Mouse (Mus musculus) embryo, embryonic 11 days (tissue): ENCODE measurements around the gene Riox2.
"Not testable (repeated sequence)": the region's sequence is repeated elsewhere in the genome, so short reads cannot be mapped to it uniquely, and the experiment has no call there.

Source experiments
- DNase-seq: peaks from one replicate; pipeline ENCODE4 v3.0.0-alpha.2; 2015

Gene Riox2

DNA sequence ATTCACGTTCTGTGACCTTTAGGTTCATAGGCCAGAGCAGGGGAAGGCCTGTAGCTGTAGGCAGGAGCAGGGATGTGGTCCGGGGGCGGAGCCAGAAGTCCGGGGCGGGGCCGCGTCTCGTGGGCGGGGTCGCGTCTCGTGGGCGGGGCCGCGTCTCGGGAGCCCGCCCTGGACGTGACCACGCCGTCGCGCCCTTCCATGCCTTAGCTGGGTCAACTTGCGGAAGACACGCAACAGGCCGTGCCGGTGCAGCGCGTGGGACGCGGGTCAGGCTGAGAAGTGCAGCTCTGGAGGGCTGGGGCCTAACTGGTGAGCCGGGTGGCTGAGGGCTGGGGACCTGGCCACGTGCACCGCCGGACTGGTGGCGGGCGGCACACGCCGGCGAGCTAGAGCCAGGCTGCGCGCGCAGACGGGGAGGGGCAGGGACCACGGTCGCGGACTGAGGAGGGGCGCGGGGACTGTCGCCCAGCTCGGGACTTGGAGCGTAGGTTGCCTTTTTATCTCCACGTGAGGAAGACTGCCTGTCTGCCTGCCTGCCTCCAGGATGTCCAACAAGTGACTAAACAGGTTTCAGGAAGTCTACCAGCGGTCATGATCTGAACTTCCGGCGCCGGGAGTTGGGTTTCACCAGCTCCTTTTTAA lies at the start of gene Riox2:
Gene Riox2, plus strand, starts transcription at position 139 of the 642 bp plus-strand sequence.
- DNase-seq = peak; percentile 91

DNA sequence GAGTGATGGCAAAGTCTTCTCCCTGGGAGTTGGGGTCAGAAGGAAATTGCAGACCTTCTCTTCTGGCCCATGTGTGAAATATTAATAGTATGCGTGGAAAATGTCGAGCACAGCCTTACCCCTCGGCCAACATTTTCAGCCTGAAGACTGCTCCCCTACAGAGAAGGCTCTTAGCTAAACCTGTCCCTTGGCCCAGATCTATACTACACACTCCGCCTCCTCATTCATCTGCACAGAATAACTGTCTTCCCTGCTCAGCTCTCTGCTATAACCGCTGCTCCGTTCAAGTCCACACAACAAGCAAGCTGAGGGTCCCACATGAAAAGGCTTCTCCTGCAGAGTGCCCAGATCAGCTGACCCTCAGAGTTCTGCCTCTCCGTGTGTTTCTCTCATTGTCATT lies 43.6 kb upstream of the Riox2 start:
- DNase-seq = no peak

DNA sequence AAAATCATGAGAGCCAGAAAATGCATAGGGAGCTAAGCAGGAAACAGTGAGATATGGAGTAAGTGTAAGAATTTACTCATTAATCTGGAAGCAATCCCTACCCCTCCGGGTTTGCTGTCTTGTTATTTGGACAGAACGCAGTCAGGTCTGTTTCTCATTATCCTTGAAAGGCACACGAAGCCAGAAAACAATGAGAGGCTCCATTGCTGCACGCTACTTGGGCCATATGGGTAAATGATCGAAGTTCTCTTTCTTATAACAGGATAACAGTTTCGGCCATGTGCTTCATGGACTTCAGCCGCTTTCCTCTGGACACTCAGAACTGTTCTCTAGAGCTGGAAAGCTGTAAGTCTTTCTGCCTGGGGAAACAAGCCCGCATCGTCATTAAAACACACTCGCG lies 38.4 kb upstream of the Riox2 start:
- DNase-seq = peak; percentile 54

DNA sequence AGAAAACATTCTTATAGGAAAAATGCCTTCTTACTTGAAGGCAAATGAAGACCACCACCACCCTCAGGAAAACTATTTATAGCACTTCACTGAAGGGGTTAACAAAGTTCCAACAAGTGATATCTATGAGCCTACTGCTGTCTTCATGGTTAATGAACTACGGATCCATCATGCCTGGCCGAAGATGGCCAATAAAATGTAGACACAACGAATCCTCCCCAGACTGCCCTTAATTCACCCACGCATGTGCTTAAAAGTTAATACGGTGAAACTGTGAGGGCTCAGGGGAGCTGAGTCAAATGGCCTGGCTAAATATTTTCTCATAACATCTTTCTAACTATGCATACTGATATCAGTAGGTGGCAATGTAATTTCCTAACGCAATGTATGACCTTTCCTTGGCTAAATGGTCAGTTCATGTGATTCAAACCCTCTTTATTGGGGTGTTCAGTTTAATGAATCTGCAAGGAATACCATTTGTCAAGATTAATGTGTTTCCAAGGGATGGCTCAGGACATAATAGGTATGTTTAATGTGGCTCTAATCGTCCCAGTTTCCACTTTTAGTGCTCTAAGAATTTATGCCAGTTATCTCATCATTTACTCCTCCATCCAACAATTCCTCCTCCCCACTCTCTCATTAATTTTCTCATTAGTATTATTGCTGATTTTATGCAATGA lies 26.6 kb upstream of the Riox2 start:
- DNase-seq = no peak

DNA sequence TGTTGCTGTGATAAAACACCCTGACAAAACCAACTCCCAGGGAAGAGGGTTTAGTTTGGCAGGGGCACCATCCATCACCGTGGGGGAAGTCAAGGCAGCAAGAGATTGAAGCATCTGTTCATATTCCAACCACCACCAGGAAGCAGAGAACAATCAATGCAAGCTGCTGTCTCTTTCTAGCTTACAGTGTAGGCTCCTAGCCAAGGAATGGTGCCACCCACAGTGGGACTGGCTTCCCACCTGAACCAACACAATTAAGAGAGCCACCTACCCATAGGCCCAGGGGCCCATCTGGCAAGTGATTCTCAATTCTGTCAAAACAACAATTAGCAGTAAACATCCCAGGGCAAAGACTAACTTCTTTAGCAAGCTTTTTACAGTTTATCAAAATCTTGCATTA lies 23.4 kb upstream of the Riox2 start:
- no peak for DNase-seq

DNA sequence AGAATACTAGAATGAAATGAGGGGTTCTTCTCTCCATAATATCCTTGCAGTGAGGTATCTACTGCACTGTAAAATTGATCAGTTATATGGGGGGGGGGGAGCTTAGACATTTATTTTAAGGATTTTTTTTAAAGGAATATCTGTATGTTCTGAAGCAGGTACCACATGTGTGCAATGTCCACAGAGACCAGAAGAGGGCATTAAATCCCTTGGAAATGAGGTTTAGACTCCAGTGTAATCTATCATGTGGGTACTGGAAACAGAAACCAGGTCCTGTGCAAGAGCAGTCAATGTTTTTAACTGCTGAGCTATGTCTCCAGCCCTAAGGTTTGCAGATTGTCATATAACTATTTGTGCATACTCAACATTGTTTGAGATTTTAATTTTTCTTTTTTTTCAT lies 22.5 kb upstream of the Riox2 start:
- DNase-seq = no peak

DNA sequence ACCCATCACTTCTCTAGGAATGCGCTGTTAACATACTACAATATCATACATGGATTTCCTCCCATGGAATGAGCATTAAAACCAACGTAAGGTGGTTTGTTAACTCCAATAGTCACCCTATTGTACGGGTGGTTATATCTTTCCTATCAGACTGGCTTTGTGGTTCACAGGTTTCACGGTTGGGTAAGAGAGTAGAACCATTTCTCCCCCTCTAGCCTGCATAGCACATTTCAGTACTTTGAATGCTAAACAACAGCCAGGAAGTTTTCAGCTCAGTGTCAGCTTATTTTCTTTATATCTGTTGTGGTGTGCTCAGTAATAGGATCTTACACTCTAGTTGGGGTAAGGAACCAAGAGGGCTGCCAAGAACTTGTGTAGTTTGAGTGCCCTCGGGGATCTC lies 19.8 kb upstream of the Riox2 start:
- no peak for DNase-seq

DNA sequence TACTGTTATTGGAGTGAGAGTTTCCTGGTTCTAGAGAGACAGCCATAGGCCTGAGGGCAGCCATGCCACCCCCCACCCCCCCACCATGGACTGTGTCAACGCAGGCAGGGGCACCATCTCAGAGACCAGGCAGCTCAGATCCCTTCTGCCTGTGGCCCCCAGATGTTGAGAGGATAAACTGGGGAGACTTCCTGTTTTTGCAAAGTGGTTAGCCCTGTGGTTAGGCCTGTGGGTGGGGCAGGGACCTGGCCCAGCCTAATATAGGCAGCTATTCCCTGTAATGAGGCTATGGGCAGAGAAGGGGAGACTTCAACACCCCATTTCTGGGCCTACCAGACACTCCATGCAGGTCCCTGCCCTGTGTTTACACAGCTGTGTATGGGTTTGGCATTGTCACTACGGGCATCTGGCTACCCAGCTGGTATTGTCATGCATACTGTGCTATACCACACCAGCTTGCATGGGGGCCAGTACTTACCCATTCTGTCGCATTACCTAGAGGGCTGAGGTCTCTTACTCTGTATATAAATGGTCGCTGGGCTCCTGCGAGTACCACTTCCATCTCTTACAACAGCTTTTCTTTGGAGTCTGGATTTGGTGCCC lies 12.2 kb upstream of the Riox2 start:
- DNase-seq = not testable (repeated sequence)

DNA sequence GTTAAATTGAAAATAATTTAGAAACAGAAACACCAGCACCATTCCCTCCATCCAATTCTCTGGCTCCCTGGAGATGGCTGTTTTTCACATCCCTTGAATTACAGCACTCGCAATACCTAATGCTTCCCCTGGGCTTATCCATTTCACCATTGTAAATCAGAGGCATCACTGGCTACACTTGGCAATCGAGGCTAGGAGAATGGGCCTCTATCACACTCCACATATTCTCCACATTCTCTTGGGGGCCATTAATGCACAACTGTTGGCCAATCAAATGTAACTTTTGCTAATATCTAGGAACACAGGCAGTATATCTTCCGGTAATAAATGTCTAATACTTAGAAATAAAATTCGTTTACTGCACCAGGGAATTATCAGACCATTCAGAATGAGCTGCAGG lies 8.0 kb upstream of the Riox2 start:
- DNase-seq = no peak

DNA sequence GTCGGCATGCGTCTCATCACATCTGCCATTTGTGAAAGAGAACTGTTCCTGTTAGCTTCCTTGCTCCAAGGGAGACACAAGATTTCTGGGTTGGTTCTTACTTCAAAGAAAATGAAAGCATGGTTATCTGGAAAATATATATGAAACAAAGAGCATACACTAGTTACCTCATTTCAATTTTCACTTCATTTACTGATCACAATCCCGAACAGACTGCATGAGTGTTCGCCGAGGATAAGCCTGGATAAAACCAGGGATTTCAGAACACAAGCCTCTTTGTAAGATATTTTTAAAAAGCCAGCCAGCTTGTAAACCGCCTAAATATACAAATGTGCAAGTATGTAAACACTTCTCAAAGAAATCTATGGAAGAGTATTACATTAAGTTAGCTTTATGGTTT lies 7.6 kb upstream of the Riox2 start:
- no peak for DNase-seq

DNA sequence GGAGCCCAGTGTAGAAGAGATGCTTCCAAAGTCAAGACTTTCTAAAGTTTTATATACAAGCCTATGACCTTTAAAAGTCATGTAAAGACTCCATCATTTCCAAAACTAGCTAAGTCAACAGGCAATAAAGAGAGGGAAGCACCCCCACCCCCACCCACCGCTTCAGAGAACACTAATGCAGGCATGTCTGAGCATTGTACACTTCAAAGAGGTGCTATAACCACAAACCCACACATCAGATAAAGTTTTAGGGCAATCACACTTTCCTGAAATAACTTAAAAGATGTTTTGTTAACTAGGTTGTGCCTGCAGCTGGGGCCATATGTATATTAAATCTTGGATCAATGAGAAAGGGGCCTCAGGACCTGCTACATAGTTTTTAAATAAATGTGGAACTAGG lies 1.7 kb upstream of the Riox2 start:
- no peak for DNase-seq

DNA sequence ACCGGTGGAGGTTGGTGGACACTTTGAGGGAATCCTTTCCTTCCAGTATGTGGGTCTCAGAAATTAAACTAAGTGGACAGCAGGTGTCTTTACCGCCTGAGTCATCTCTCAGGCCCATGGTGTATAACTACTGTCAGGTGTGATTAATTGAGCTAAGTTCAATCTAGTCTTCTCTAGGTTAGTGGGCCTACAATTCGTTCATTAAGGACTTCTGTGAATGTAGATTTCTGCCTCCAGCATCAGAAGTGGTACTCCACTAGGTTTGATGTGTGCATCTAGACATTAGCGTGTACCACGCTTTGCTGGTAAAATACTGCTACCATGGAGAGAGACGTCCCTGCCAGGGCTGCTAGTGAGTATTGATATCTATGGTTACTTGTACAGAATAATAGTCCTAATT lies 971 bp downstream of the Riox2 start:
- DNase-seq = no peak

DNA sequence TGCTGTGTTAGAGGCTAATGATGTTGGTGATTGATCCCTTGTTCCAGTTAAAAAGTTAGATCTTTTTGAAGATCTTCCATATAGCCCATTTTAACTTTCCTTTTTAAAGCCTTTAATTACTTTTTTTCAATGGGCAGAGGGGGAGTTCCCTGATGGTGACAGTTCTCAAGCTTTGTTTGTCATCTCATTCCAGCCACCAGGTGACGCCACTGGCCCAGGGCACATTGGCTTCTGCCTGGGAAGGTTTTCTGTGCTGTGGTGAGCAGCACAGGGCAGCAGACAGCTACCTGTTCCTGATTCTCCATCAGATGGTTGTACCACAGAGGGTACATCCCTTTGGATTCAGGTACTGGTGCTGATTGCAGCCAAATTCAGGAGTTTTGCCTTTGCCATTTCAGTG lies 3.2 kb downstream of the Riox2 start:
- peak; percentile 65 for DNase-seq

DNA sequence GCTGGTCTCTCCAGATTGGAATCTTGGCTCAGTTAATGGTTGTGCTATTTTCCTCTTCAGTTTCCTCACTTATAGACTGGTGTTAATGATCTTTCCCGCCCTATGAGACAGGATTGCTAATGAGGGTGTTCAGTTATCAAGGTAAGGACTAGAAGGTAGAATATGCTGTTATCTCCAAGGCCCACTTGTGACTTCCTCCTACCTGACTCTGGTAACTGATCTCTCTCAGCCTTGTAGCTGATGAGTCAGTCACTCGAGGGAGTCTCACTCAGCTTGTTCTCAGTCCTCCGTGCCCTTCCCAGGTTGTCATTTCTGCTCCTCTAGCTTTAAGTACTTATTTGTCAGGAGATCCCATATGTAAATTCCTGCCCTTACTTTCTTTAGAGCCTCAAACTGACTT lies 6.4 kb downstream of the Riox2 start:
- no peak for DNase-seq

DNA sequence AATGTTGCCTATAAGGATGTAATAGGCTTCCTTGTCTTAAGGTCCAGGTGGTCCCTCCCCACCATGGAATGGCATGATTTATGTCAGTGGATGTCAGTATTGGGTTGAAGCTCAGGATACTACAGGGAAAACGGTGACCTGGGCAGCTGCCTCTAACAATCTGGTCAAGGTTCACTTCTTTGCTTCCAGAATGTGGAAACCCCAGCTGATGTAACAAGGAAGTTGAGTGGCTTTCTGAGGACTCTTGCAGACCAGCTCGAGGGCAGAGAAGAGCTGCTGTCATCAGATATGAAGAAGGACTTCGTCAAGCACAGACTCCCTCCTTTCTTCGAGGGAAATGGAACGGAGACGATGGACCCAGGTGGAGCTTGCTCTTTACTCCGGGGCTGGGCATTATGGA lies 15.7 kb downstream of the Riox2 start:
- no peak for DNase-seq

DNA sequence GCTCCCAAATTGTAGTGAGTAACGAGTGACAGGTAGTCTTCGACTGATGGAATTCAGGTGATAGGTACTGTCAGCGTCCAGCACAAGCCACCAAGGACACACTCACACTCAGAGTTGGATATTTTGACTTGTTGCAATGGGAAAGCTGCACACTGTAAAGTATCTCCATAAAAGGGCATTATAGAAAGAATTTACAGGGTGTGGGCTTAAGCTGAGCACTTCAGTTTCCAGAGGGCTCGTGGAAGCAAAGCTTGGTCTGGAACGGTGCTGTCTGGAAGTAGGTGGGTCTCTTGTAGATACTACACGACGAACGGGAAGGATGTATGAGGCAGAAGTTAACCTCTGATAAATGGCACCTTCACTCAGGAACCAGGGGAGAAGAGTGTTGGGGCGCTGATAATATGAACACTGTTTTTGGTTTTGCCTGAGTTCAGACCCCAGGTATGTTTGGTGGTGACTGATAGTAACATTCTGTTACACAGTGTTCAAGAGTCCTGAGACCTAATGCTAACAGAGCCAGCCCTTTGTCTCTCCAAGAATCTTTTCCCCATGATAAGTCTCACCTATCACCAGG lies 16.5 kb downstream of the Riox2 start:
- DNase-seq = no peak

DNA sequence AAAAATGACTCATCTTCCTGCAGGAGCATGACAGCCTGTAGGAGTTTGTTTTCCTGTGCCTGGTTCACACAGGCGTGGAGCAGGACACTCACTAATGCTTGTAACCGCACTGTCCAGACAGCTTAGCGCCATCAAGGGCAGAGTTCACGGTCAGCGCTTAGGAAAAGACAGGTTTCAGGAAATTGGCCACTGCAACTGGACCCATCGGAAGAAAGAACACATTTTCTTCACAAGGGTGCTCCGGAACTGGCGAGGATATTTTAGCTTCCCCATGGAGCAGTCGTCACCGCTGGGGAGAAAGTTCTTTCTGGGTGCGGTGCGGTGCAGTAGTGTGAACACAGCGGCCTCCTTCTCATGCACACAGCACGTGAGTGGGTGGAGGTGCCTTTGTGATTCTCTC lies 21.6 kb downstream of the Riox2 start:
- DNase-seq = no peak

DNA sequence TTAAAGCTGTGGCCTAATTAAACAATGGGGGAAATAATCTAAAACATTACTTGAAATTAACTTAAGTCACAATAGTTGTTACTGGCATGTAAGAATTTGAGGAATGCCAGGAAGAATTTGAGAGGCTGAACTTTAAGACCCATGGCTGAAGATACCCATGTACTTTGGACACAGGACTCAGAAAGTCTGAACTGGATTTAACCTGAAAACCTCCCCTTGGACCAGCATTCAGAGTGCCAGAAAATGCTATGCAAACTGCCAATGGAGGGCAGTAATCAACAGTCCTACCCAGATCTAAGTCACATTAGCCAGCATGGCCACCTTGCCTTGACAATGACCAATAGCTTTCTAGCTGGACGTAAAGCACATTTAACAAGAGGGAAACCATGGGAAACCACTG lies 26.4 kb downstream of the Riox2 start:
- DNase-seq = no peak

DNA sequence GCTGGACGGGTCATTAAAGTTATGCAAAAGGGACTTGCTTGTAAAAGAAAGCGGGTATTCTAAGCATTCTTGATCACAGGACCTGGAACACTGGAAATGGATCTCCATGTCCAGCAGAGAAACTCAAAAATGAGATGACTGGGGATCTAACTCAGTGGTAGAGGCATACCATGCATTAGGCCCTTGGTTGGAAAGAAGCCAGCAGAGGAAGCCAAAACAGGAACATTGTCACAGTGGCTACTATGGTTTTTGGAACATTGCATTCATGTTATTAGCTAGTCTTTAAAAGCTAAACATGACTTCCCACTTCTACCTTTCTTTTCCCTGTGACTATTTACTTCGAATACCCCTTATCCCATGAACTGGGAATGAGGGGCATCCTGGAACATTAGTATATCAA lies 27.6 kb downstream of the Riox2 start:
- no peak for DNase-seq

DNA sequence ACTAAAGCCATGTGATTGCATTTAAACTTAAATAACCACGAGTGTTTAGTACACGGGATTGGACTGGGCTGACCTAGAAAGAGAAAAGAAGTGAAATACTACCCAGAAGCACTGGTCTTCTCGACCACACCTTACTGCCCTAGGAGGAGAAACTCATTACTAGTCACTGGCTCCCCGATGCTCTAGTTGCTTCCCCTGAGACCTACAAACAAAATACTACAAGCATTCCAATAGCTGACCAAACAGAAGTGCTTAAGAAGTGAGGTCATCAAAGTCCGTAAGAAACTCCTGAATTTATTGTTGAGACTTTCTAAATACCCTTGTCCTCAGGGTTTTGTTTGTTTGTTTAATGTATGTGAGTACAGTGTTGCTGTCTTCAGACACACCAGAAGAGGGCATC lies 38.3 kb downstream of the Riox2 start:
- DNase-seq = no peak

DNA sequence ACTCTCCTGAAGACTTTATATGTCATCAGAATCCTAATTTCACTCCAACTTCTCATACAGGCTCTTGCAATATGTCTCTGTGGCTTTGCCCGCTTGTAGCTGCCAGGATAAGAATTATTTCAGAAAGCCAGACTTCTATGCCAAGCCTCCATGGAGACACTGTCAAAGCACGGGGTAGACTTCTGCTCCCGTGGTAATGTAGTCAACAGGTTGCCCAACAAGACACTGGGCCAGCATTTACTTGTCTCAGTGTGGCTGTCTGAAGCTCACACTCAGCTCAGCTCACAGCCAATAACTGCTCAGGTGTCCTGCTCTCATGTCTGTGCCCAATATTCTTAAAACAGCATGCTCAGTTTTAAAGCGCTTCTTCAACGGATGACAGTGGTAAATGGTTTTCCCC lies 43.6 kb downstream of the Riox2 start:
- DNase-seq = no peak

DNA sequence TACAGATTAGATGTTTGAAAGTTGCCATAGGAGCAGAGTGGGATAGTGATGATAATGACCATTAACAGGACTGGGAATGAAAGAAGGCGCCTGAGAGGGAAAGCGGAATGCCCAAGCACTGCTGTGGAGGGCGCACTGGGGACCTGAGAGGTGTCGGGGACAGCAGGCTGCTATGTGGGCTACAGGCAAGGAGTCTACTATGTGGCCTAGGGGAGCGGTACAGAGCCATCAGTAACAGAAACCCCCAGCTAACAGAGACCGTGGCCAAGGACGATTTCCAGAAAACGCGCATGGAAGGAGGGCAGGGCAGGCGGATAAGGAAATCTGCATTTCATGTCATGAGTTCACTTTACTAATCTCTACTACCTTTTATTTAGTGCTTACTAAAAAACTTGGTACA lies 45.4 kb downstream of the Riox2 start:
- DNase-seq = no peak

DNA sequence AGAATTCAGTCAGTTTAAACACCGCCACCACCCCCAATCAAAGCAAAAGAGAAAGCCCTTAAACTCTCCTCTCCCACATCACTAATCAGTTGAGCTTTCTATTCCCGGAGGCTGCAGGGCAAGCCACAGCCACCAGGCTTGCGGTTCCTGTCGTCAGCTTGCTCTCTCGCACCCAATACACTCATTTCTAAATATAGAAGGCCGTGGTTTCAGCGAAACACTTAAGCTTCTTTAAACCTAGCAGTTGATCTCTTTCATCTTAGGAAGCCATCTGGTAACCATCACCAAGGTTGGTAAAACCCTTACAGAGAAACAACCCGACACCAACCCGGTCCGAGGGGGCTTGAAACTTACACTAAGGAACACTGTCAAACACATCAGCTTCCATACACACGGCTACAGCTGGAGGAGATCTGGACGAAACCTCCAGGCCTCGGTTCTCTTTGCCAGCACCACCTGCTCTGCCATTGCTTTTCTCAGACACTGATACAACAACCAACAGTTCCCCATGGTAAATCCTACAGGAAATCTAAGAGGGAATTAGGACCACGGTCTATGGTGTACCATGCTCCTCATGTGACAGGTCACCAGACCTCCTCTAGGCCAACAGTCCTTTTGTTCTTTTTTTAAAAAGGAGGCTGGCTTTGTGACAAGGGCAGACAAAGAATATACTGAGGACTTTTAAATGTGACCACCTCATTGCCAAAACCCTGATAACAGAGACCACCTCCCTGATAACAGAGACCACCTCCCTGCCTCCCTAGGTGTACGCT lies 46.1 kb downstream of the Riox2 start:
- DNase-seq = peak; percentile 34
